Comparison of ENCODE assay signal across 9 mouse cellular contexts in genomic region chr1:34432776-34433481, GRCm38 (mm10). TPM values are rescaled to one million over a fixed set of nuclear protein-coding genes. Genes with fewer than 3 reads are reported as not detected.
A peak's percentile ranks its signal among the peaks of the same experiment; 100 is the strongest.
DNase-seq lines count a peak whose midpoint lies in the region; ATAC-seq lines count a peak whose summit lies in the region.
"Had no signal": no experiment of that assay in that cellular context is flagged by ENCODE, and none has a peak within 500 bp of the region (broad histone marks: within the 10 kb centered on the region; RNA-seq: fewer than 3 reads in every experiment).

No protein-coding gene starts in this region.

- no peak for ATAC-seq in cerebellum, adult (ENCODE audit: insufficient number of reproducible peaks, low FRiP score, low TSS enrichment)
- ATAC-seq in embryonic facial prominence, embryonic 14.5 days (ENCODE audit: low read depth): peak; percentile 50
- ATAC-seq in hematopoietic stem cell, adult 5-6 weeks (replicated peaks in 1 of 2; ENCODE audit: insufficient read depth in 1 of 2, low FRiP score in 2 of 2, low TSS enrichment in 1 of 2, low read depth in 1 of 2, poor library complexity in 2 of 2, severe bottlenecking in 2 of 2): peak; percentile 35 to 48; a peak in 2 of 4 replicates
- ATAC-seq in stomach, embryonic 15.5 days (ENCODE audit: insufficient read depth, low FRiP score, low read depth): peak; percentile 40

- peak; percentile 26 to 44 for DNase-seq in cerebellum, adult 18-20 months
- peak; percentile 78 for DNase-seq in ZHBTc4 (ENCODE audit: low read depth, low spot score)
- peak; percentile 88 for DNase-seq in embryonic facial prominence, embryonic 14.5 days (ENCODE audit: low spot score)
- peak; percentile 69 for DNase-seq in limb, embryonic 10.5 days (ENCODE audit: low spot score)
- DNase-seq in midbrain, embryonic 10.5 days (ENCODE audit: low spot score): peak; percentile 77

- H3K9me3 ChIP-seq in embryonic facial prominence, embryonic 14.5 days (ENCODE audit: control insufficient read depth, low read length): peaks cover 42% of the 10 kb centered on the region
- H3K9me3 ChIP-seq in limb, embryonic 10.5 days (replicated peaks): peaks cover 4% of the 10 kb centered on the region; the same call in 1 of the 2 replicates
- H3K9me3 ChIP-seq in midbrain, embryonic 10.5 days (replicated peaks): peaks cover 34% of the 10 kb centered on the region
- 0 out of 2 replicates have a peak, but pooled peaks cover 2% of the 10 kb centered on the region for H3K9me3 ChIP-seq in stomach, embryonic 15.5 days

- H3K27me3 ChIP-seq in embryonic facial prominence, embryonic 14.5 days (replicated peaks; ENCODE audit: control insufficient read depth, insufficient read depth, low read length): no peaks in the 10 kb centered on the region
- H3K27me3 ChIP-seq in limb, embryonic 10.5 days (ENCODE audit: low read depth, poor library complexity, severe bottlenecking): no peaks in the 10 kb centered on the region
- no peaks in the 10 kb centered on the region for H3K27me3 ChIP-seq in midbrain, embryonic 10.5 days (ENCODE audit: low read depth, poor library complexity, severe bottlenecking)
- H3K27me3 ChIP-seq in stomach, embryonic 15.5 days (replicated peaks): no peaks in the 10 kb centered on the region
- H3K27me3 ChIP-seq: CH12.LX had no signal

- peaks cover 12% of the 10 kb centered on the region; the same call in 1 of the 2 replicates for H3K4me1 ChIP-seq in embryonic facial prominence, embryonic 14.5 days (ENCODE audit: control insufficient read depth, insufficient read depth, low read length)
- H3K4me1 ChIP-seq in limb, embryonic 10.5 days: peaks cover 17% of the 10 kb centered on the region
- peaks cover 28% of the 10 kb centered on the region for H3K4me1 ChIP-seq in midbrain, embryonic 10.5 days
- H3K4me1 ChIP-seq in stomach, embryonic 15.5 days: no peaks in the 10 kb centered on the region

- WGBS in embryonic facial prominence, embryonic 14.5 days: 7% methylated on average over 35 of the region's 35 CpGs
- 11% methylated on average over 35 of the region's 35 CpGs for WGBS in limb, embryonic 10.5 days
- 5% methylated on average over 35 of the region's 35 CpGs for WGBS in midbrain, embryonic 10.5 days
- 17% methylated on average over 35 of the region's 35 CpGs for WGBS in stomach, embryonic 15.5 days

- H3K9ac ChIP-seq in embryonic facial prominence, embryonic 14.5 days (ENCODE audit: low read depth, low read length): peak overlapping the region; percentile 75
- H3K9ac ChIP-seq in stomach, embryonic 15.5 days: peak overlapping the region; percentile 50

- H3K36me3 ChIP-seq in embryonic facial prominence, embryonic 14.5 days (ENCODE audit: control insufficient read depth, insufficient read depth, low read length): peaks cover 19% of the 10 kb centered on the region
- H3K36me3 ChIP-seq in limb, embryonic 10.5 days: peaks cover 38% of the 10 kb centered on the region
- H3K36me3 ChIP-seq in midbrain, embryonic 10.5 days: peaks cover 45% of the 10 kb centered on the region
- 0 out of 2 replicates have a peak, but pooled peaks cover 9% of the 10 kb centered on the region for H3K36me3 ChIP-seq in stomach, embryonic 15.5 days

- peak overlapping the region; percentile 85 for H3K27ac ChIP-seq in embryonic facial prominence, embryonic 14.5 days (replicated peaks; ENCODE audit: low read depth, low read length)
- peak overlapping the region; percentile 87 for H3K27ac ChIP-seq in limb, embryonic 10.5 days
- peak overlapping the region; percentile 88 for H3K27ac ChIP-seq in midbrain, embryonic 10.5 days (replicated peaks)
- H3K27ac ChIP-seq in stomach, embryonic 15.5 days: peak overlapping the region; percentile 77

- peak overlapping the region; percentile 78 for H3K4me2 ChIP-seq in embryonic facial prominence, embryonic 14.5 days (ENCODE audit: low read depth, low read length)
- H3K4me2 ChIP-seq in stomach, embryonic 15.5 days: peak overlapping the region; percentile 76

- H3K4me3 ChIP-seq in embryonic facial prominence, embryonic 14.5 days (ENCODE audit: low read depth, low read length): peak overlapping the region; percentile 61
- H3K4me3 ChIP-seq in limb, embryonic 10.5 days: peak overlapping the region; percentile 54
- peak overlapping the region; percentile 66 for H3K4me3 ChIP-seq in midbrain, embryonic 10.5 days
- peak overlapping the region; percentile 44 for H3K4me3 ChIP-seq in stomach, embryonic 15.5 days (replicated peaks)

RNA-seq across cellular contexts. Expression of gene Ccdc115, which starts 6.5 kb away (rescaled TPM):
- 49.1 and 53.0 TPM in 2 replicates for polyA plus RNA-seq in embryonic facial prominence, embryonic 14.5 days (2014; fragmentation: Nextera tagmentation; extraction: Ambion mirVana)
- total RNA-seq in hematopoietic stem cell, adult 5-6 weeks (2017): 49.9 and 52.8 TPM in 2 replicates
- 52.0 and 55.9 TPM in 2 replicates for polyA plus RNA-seq in limb, embryonic 10.5 days (2016; fragmentation: Nextera tagmentation; extraction: Ambion mirVana)
- 80.1 and 82.0 TPM in 2 replicates for polyA plus RNA-seq in midbrain, embryonic 10.5 days (2016; fragmentation: Nextera tagmentation; extraction: Ambion mirVana)
- 52.6 and 55.5 TPM in 2 replicates for polyA plus RNA-seq in stomach, embryonic 15.5 days (2015; fragmentation: Nextera tagmentation; extraction: Ambion mirVana)

RNA-seq across cellular contexts. Expression of gene Imp4, which starts 6.7 kb away (rescaled TPM):
- polyA plus RNA-seq in embryonic facial prominence, embryonic 14.5 days (2014; fragmentation: Nextera tagmentation; extraction: Ambion mirVana): 71.5 and 74.6 TPM in 2 replicates
- 23.6 and 36.7 TPM in 2 replicates for total RNA-seq in hematopoietic stem cell, adult 5-6 weeks (2017)
- 126 and 158 TPM in 2 replicates for polyA plus RNA-seq in limb, embryonic 10.5 days (2016; fragmentation: Nextera tagmentation; extraction: Ambion mirVana)
- 97.8 and 114 TPM in 2 replicates for polyA plus RNA-seq in midbrain, embryonic 10.5 days (2016; fragmentation: Nextera tagmentation; extraction: Ambion mirVana)
- 83.6 and 84.8 TPM in 2 replicates for polyA plus RNA-seq in stomach, embryonic 15.5 days (2015; fragmentation: Nextera tagmentation; extraction: Ambion mirVana)

RNA-seq across cellular contexts. Expression of gene Ptpn18, which starts 26.6 kb away (rescaled TPM):
- 18.1 and 19.4 TPM in 2 replicates for polyA plus RNA-seq in embryonic facial prominence, embryonic 14.5 days (2014; fragmentation: Nextera tagmentation; extraction: Ambion mirVana)
- total RNA-seq in hematopoietic stem cell, adult 5-6 weeks (2017): 186 and 621 TPM in 2 replicates
- 6.7 and 7.8 TPM in 2 replicates for polyA plus RNA-seq in limb, embryonic 10.5 days (2016; fragmentation: Nextera tagmentation; extraction: Ambion mirVana)
- polyA plus RNA-seq in midbrain, embryonic 10.5 days (2016; fragmentation: Nextera tagmentation; extraction: Ambion mirVana): 6.1 and 7.3 TPM in 2 replicates
- polyA plus RNA-seq in stomach, embryonic 15.5 days (2015; fragmentation: Nextera tagmentation; extraction: Ambion mirVana): 28.8 and 33.1 TPM in 2 replicates

Comparison
In these comparisons a context has a peak if more than half of its experiments do, and no peak if none do; other contexts are left out.
1. DNase-seq: peak in every context shown above with its lines; median percentile 88 in embryonic facial prominence, embryonic 14.5 days; 78 in ZHBTc4; 77 in midbrain, embryonic 10.5 days; 69 in limb, embryonic 10.5 days; 35 in cerebellum, adult 18-20 months.